Mouse (Mus musculus): Measurements from ENCODE around the gene Ctdsp1.

Ctdsp1 gene

GRCm38 (mm10) chr1:74397919-74398451 lies 6.7 kb downstream of the Ctdsp1 start:
- DNase-seq = peak; percentile 88

- no peak for DNase-seq
Measured at GRCm38 (mm10) chr1:74400531-74400930, 9.2 kb downstream of the Ctdsp1 start.

- DNase-seq = no peak
Measured at GRCm38 (mm10) chr1:74401015-74401702, 9.8 kb downstream of the Ctdsp1 start.

- no peak for DNase-seq
Measured at GRCm38 (mm10) chr1:74404206-74404605, 12.9 kb downstream of the Ctdsp1 start.

GRCm38 (mm10) chr1:74408589-74409504 lies 17.5 kb downstream of the Ctdsp1 start, which contains the start of gene Vil1:
TSS of gene Vil1 (plus strand) at chr1:74409376.
- DNase-seq = no peak

GRCm38 (mm10) chr1:74411753-74412325 lies 20.5 kb downstream of the Ctdsp1 start:
- DNase-seq = no peak

GRCm38 (mm10) chr1:74412711-74413110 lies 21.4 kb downstream of the Ctdsp1 start:
- DNase-seq = no peak

GRCm38 (mm10) chr1:74415143-74415542 lies 23.8 kb downstream of the Ctdsp1 start:
- DNase-seq = peak; percentile 51

GRCm38 (mm10) chr1:74418747-74419439 lies 27.6 kb downstream of the Ctdsp1 start:
- no peak for DNase-seq

GRCm38 (mm10) chr1:74419440-74419794 lies 28.1 kb downstream of the Ctdsp1 start:
- DNase-seq = no peak

GRCm38 (mm10) chr1:74423147-74423546 lies 31.8 kb downstream of the Ctdsp1 start:
- DNase-seq = no peak

GRCm38 (mm10) chr1:74425845-74426244 lies 34.5 kb downstream of the Ctdsp1 start:
- DNase-seq = no peak

GRCm38 (mm10) chr1:74433220-74433619 lies 41.9 kb downstream of the Ctdsp1 start:
- no peak for DNase-seq

GRCm38 (mm10) chr1:74434596-74434995 lies 43.3 kb downstream of the Ctdsp1 start:
- no peak for DNase-seq

GRCm38 (mm10) chr1:74435563-74435962 lies 44.3 kb downstream of the Ctdsp1 start:
- DNase-seq = peak; percentile 44

- DNase-seq = no peak
Measured at GRCm38 (mm10) chr1:74437702-74438427, 46.6 kb downstream of the Ctdsp1 start.

- DNase-seq = no peak
Measured at GRCm38 (mm10) chr1:74439166-74439876, 48.0 kb downstream of the Ctdsp1 start.

GRCm38 (mm10) chr1:74444538-74444937 lies 53.2 kb downstream of the Ctdsp1 start:
- DNase-seq = no peak

Data from thymus, postnatal 4 days (tissue).